Mouse (Mus musculus) gastrocnemius, postnatal 36 days (tissue): ENCODE measurements at regions not wholly inside any gene's neighbourhood (a gene's known extent, or its start where the extent isn't known, plus 50 kb on each side); places are given as distances from the start of the nearest gene placed in this dataset.

ENCODE experiments used
- DNase-seq, 2 experiments: peaks; one replicate each; pipeline ENCODE4 v3.0.0; 2022
- intact Hi-C: fragments of 180-260 bp; cut with DNase I; formaldehyde crosslinking; loops from one replicate; pipeline ENCODE4 v1.15.1; 2025

DNA sequence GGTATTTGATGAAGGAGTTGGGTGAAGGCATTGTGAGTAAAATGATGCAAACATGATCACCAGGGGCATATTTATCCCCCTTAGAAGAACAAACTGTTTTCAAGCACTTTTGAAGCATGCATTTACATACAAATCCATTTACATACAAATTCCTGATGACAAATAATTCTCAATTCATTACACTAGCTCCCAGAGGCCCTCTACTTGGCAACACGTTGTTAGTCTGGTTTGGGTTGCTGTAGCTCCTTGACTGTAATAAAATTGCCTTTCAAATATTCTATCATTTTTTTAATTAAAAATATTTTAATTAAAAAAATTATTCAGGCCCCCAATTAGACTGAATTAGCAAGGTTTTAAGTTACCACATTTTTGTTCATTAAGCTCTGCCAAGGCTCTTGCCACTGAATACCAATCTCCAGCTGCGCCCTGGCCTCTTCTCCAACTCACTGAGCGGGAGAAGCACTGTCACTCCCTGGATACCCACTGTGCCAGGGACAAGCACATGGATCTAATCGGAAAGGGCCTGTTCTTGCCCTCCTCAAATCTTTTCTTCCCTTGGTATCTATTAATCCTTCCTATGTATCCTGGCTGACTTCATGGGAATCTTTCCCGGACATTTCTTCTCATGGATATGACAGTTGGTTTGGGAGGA, 147.1 kb upstream of the Pou3f4 start:
- intact Hi-C loops = no loop called here
- DNase-seq = no peak

DNA sequence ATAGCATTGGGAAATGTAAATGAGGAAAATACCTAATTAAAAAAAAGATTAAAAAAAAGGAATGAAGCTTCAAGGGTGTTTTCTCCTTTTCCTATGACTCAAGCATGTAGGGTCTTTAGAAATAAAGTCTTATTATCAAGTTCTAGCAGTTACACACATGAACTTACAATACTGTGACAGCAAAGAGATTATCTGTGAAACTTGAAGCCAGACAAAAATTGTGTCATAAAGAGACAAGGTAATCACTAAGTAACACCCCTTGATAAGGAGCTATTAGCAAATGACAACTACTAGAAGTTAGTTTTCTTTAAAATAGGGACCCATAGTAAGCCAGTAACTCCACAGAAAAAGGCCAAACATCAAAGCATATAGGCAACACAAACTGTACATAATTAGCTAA, 140.9 kb upstream of the Pou3f4 start:
- intact Hi-C loops = no loop called here
- no peak for DNase-seq

DNA sequence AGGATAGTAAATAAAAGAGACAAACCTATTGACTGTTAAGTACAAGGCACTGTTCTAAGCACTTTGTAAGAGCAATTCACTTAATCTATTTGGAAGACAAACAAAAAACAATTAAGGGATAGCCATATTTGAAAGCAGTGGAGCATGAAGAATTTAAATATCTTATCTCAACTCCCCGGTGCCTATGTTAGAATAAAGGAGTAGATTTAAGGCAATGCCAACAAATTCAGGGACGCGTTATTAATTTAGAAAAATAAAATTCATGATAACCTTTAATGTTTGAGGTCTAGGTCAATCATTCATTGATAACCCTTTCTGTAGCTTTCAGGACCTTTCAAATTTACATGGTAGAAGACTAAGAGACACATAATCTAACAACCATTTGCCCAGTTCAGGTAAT, 135.5 kb upstream of the Pou3f4 start:
- intact Hi-C loops = no loop called here
- DNase-seq = no peak

DNA sequence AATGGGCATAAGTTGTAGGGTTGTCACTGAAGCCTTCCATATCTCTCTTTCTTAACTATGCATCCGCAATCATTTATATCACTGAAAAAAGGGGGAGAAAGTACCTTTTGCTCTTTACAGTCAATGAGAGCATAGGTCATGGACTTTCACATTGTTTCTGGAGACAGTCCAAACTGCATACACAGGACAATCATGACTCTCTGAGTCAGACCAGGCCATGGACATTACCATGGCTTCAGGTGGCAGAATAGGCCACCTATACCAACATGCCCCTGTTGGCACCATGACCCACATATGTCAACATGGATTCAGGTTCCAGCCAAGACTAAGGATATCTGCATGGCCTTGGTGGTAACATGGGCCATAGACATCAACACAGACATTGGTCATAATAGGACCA, 133.5 kb upstream of the Pou3f4 start:
- intact Hi-C loops = no loop called here

DNA sequence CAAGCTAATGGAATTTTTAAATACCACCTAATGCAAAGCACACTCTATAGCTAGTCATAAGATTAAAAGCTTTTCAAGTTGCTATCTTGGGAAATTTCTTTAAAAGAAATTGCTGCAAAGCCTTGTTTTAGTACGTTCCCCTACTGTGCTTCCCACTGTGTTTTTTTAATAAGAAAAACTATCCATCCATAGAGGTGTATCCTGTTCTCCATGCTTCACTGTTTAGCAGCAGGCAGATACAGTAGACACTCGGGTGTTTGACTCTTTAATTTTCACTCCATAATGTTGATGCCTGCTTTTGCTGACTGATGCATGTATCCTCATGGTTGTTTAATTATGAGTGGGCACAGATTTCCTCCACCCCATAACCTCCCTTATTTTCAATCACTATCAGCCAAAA, 113.6 kb upstream of the Pou3f4 start:
- intact Hi-C loops = no loop called here

More for the DNA sequence above, 133.5 kb upstream of the Pou3f4 start:
- no peak for DNase-seq

DNA sequence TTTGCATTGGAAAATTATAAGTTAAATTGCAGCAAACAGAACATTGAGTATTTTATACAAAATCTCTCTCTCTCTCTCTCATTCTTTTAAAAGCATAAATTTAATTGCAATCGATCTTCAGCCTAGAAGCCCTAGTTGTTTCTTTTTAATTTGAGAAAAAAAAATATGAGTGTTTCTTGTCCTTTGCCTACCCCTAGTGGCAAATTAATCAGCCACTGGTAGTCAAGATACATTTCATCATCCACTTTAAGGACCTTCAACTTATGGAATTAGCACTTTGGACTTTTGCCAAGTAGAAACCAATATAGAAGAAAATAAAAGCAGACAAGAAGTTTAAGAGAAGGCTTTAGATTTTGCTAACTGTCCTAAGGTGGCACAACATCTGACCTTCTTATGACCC, 99.9 kb upstream of the Pou3f4 start:
- intact Hi-C loops = no loop called here

More for the DNA sequence above, 113.6 kb upstream of the Pou3f4 start:
- DNase-seq = no peak

DNA sequence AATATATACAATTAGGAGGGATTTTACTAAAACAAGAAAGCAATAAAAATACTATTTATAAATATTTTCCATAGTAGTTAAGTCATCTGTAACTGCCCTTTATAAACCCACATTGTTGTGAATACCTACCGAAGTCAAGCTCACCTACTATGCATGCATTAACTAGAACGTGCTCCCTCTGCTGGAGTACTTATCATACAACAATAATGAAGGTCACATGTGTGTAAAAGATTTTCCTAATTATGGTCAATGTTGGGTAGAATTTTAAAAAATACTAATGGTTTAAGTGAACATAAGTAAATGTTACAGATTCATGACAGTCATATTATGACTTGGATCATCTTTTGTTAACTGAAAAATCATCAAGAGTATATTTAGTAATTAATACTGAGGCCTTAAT, 50.0 kb upstream of the Pou3f4 start:
- no peak for DNase-seq
- intact Hi-C loops = loop anchor here (2.0 kb wide), 1 partner anchor 15 kb away; no protein-coding TSS in a partner anchor

More for the DNA sequence above, 99.9 kb upstream of the Pou3f4 start:
- no peak for DNase-seq
